Mouse (Mus musculus) central nervous system, embryonic 11.5 days (tissue): ENCODE measurements around the gene Wasf2. TPM values are rescaled to one million over a fixed set of nuclear protein-coding genes. Genes with fewer than 3 reads are reported as not detected.

Experiments
- polyA plus RNA-seq: library from polyadenylated mRNA; depleted of rRNA; stranded (reverse); fragments of >200 nt; gene quantifications from 2 replicates; pipeline ENCODE4 v1.2.3, GENCODE M21; 2012; rRNA removed

The Wasf2 gene
- polyA plus RNA-seq = 20.0 and 37.5 TPM in 2 replicates

GRCm38 (mm10) chr4:133129931-133130889, at the start of gene Wasf2:
TSS of gene Wasf2 (plus strand) at chr4:133130505.

GRCm38 (mm10) chr4:133211751-133212561, 81.7 kb downstream of the Wasf2 start, which contains the start of the genes Cd164l2 and Gpr3:
TSS of gene Cd164l2 (plus strand) at chr4:133212131.
TSS of gene Gpr3 (minus strand) at chr4:133212536.

GRCm38 (mm10) chr4:133240490-133240921, 110.2 kb downstream of the Wasf2 start, which contains the start of gene Map3k6:
TSS of gene Map3k6 (plus strand) at chr4:133240818.

Other genes starting within 250 kb of the Wasf2 start
- 67.5 and 69.8 TPM in 2 replicates for gene Stx12, start 246.0 kb upstream of the Wasf2 start, polyA plus RNA-seq
- 17.6 and 18.6 TPM in 2 replicates for gene Fam76a, start 207.9 kb upstream of the Wasf2 start, polyA plus RNA-seq
- 0.12 and 0.22 TPM in 2 replicates for gene Fgr, start 156.4 kb upstream of the Wasf2 start, polyA plus RNA-seq
- gene Ahdc1, start 119.2 kb upstream of the Wasf2 start, polyA plus RNA-seq = 17.2 and 18.6 TPM in 2 replicates
- 0.77 and 1.1 TPM in 2 replicates for gene Cd164l2, start 81.6 kb downstream of the Wasf2 start, polyA plus RNA-seq
- gene Gpr3, start 82.0 kb downstream of the Wasf2 start, polyA plus RNA-seq = 0.22 and 0.66 TPM in 2 replicates
- 2.6 and 3.4 TPM in 2 replicates for gene Map3k6, start 110.3 kb downstream of the Wasf2 start, polyA plus RNA-seq
- gene Sytl1, start 132.6 kb downstream of the Wasf2 start, polyA plus RNA-seq = 1.3 and 1.4 TPM in 2 replicates
- gene Tmem222, start 147.3 kb downstream of the Wasf2 start, polyA plus RNA-seq = 69.7 and 91.3 TPM in 2 replicates
- 24.7 and 27.9 TPM in 2 replicates for gene Wdtc1, start 223.0 kb downstream of the Wasf2 start, polyA plus RNA-seq
- 22.0 and 22.8 TPM in 2 replicates for gene Slc9a1, start 239.2 kb downstream of the Wasf2 start, polyA plus RNA-seq